Mouse (Mus musculus) thymus, adult 2 months (tissue): Measurements from ENCODE around the gene Cdhr2.

Experiments
- CTCF ChIP-seq: fragments of 200-500 bp; IDR thresholded peaks from 2 replicates; pipeline ENCODE4 v1.5.1; 2012; ENCODE audit warnings: mild to moderate bottlenecking, control low read depth, low read length, moderate library complexity, borderline replicate concordance; ENCODE audit not compliant: control insufficient read depth, poor library complexity, insufficient read depth; ENCODE audit errors: extremely low read depth
- POLR2A ChIP-seq: fragments of 200-500 bp; IDR thresholded peaks from 2 replicates; pipeline ENCODE4 v1.6.1; 2012; ENCODE audit warnings: mild to moderate bottlenecking, low read length, control low read depth, moderate library complexity; ENCODE audit not compliant: control insufficient read depth, poor library complexity, insufficient read depth; ENCODE audit errors: extremely low read depth

- TF ChIP-seq CTCF (peak; percentile 80; the same call in 1 of the 2 replicates), POLR2A (no peak)
Measured at GRCm38 (mm10) chr13:54766192-54766768, 65.0 kb downstream of the Cdhr2 start, which contains the start of gene Sncb.
